Mouse (Mus musculus) E14TG2a.4 (cell line): Measurements from ENCODE around the gene Hpcal1.

Experiments used
- CTCF ChIP-seq: conservative IDR thresholded peaks from 2 replicates; pipeline ENCODE4 v1.5.1; 2014; ENCODE audit warnings: low read length
- POU5F1 ChIP-seq: IDR thresholded peaks from 2 replicates; pipeline ENCODE4 v1.6.1; 2014; ENCODE audit warnings: low read length, borderline replicate concordance

DNA sequence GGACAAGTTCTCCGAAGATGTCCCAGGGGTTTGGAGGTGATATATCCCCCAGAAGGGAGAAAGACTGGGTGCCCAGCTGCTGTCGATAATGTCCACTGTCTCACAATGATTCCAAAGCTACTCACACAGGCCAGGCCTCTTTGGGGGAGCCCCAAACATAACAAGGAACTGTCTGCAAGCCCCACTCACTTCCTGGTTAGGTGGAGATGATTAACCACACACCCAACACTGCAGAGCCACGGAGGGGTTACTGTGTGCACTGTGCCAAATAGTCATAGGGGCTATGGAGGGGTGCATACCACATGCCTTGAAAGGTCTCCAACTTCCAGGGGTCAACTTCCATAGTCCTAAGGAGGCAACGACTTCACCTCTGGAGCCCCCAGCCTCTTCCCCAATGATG is 49.4 kb upstream of the Hpcal1 start:
- no peak for TF ChIP-seq CTCF
- no peak for TF ChIP-seq POU5F1
